Mouse (Mus musculus) left cerebral cortex, postnatal 36 days (tissue): ENCODE measurements around the gene Edn3. TPM values are rescaled to one million over a fixed set of nuclear protein-coding genes. Genes with fewer than 3 reads are reported as not detected.

Experiments
- DNase-seq, 2 experiments: peaks; one replicate each; pipeline ENCODE4 v3.0.0; 2021 to 2022; ENCODE audit warnings: low spot score in 2 of 2, mixed read lengths in 1 of 2
- intact Hi-C: fragments of 180-260 bp; cut with DNase I; formaldehyde crosslinking; loops from one replicate; pipeline ENCODE4 v1.15.1; 2025
- total RNA-seq, 2 experiments: library from RNA; stranded (reverse); gene quantifications; 2 replicates each; pipeline ENCODE4 v1.2.3; 2021

The Edn3 gene
- total RNA-seq = 1 to 10 TPM; 5.3 to 6.0 TPM

DNA sequence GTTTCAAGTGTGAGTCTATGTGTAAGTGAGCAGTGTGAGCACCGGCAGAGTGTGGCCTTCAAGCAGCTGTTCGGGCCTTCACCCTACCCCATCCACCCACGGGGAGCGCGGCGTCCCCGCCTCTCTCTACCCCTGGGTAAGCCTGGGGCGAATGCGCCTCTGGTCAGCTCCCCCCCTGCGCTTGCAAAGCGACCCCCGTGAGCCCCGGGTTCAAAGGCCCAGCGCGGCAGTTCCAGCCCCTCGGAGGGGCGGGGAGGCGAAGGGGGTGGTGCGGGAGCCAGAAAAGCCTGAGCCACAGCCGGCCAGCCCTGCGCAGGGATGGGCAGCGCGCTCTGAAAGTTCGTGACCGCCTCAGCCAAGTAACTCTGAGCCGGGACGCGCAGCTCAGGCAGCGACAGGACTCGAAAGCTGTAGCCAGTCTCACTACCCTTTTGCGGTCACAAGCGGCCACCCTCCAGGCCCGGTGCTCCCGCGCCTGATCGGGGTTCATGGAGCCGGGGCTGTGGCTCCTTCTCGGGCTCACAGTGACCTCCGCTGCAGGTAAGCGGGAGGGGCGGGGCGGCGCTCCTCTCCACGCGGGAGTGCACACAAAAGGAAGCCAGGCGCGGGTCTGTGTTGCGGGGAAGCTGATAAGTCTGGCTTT lies at the start of gene Edn3:
Gene Edn3, plus strand, starts transcription at position 141 of the 643 bp plus-strand sequence.
- intact Hi-C loops = no loop called here

DNA sequence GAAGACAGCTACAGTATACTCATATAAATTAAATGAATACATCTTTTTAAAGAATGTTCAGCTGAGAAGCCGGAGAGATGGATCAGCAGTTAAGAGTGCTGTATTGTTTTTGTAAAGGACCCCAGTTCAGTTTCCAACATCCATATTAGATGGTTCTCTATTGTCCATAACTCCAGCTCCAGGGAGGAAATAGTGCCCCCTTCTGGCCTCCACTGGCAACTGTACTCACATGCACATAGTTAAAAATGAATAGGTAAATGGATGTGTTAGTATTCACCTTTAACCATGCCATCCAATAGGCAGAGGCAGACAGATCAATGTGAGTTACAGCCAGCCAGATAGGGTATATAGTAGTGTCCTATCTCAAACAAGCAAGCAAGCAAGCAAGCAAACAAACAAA lies 48.4 kb upstream of the Edn3 start:
- intact Hi-C loops = no loop called here
- no peak for DNase-seq

More for the DNA sequence above, at the start of gene Edn3:
- DNase-seq = no peak

DNA sequence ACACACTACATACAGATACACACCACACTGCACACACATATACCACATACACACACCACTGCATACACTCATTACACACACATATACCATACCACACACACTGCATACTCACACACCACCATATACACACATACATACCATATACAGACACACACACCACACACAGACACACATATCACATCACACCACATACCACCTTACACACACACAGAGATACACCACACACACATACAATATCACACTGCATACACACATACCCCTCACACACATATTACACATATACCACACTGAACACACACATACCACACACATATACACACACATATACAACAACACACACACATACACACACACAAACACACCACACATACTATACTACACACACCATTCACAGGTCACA lies 44.5 kb upstream of the Edn3 start:
- DNase-seq = no peak
- intact Hi-C loops = no loop called here

DNA sequence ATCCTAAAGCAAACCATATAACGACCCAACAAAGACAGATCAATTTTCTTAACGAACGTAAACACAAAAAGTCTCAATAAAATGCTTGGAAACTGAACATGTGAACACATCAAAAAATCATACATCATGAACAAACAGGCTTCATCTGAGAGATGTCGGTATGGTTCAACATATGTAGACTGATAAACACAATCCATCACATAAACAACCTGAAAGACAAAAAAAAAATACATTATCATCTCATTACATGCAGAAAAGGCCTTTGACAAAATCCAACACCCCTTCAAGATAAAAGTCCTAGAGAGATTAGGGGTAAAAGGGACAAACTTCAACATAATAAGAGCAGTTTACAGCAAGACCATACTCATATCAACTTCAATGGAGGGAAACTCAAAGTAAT lies 42.6 kb upstream of the Edn3 start:
- intact Hi-C loops = no loop called here

DNA sequence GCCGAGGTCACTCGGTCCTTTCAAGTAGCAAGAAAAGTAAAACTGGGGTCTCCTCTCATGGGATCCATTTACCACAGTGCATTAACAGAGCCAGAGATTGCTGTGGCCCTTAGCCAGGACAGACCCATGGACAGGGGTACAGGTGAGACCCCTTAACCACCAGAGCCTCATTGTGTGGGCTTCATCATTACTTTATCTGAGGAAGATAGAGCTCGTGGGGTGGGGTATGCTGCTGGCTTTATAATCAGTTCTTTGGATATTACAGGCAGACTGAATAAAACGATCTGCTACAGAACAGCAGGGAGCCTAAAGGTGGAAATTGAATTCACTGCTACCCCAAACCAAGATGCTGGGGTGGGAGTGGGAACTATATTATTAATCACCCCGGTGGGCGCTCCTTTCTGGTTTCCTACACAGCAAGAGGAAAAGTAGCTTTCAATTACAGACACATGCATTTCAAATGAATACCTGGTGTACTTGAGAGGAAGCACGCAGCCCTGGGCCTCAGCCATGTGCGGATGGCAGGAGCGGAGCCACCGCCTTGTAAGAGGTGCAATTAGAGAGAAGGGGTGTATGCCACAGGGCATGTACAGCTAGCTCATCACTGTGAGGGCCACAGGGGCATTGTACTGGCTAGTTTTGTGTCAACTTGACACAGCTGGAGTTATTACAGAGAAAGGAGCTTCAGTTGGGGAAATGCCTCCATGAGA lies 33.1 kb upstream of the Edn3 start:
- intact Hi-C loops = no loop called here
- DNase-seq = no peak

More for the DNA sequence above, 42.6 kb upstream of the Edn3 start:
- DNase-seq = no peak

DNA sequence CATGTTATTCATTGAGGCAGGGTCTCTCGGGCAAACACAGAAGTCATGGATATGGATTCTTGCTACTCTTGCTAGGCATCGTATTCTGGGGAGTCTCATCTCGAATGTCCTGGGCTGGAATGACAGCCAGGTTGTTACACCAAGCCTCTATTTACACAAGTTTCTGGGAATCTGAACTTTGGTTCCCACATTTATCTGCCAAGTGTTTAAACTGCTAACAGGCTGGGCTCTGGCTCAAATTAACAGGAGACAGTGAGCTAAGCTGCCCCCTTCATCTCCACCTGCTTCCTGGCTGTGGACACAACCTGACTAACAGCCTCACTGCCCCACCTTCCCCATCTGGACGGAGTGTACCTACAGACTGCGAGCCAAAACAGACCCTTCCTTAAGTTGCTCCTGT lies 28.5 kb upstream of the Edn3 start:
- DNase-seq = no peak
- intact Hi-C loops = no loop called here

DNA sequence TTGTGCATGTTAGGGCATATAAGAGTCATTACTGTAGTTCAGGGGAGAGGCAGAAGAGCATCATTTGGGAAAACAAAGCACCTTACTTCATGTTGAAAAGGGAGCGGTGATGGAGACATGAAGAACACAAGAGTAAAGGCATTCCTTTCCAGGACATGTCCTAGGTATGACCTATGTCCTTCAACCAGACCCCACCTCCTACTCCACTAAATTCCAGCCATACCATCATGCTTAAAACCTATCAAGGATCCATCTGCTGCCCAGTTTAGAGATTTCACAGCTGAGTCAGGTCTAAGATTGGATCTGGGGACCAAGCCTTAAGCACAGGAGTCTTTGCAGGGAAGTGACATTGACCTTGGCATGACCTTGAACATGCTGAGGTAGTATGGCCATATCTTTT lies 25.1 kb upstream of the Edn3 start:
- DNase-seq = no peak
- intact Hi-C loops = no loop called here

DNA sequence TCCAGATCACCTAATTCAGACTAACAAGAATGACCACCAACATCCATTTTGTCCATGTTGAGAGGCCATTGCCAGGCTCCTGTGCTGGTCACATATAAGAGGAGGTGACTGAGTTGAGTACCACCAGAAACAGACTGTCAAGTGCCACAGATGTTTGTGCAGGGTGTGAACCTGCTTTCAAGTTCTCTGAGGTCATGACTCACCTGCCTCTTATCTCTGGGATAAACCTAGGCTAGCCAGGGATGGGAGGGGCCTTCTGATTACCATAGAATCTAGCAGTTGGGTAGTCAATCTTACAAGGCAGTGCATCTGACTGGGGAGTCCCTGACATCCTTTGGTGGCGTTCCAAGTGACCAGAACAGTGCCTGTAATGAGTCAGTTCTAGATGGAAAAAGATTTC lies 13.2 kb upstream of the Edn3 start:
- intact Hi-C loops = no loop called here
- DNase-seq = no peak

DNA sequence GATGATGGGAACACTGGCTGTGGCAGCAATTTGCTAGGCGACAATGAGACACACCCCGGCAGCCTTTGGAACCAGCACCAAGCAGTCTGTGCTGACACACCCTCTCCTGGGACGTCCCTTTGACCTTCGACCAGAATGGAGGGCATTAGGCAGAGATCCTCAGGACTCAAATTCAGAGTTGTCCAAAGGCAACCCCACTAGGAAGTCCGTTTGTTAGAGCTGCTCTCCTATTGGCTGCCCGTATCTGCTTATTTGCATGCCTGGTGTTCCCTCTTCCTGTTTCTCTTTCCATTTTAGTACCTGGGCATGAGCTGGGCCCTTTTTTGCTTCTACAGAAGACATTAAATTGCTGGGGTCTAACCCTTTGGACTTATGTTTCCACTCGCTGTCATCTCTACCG lies 12.0 kb upstream of the Edn3 start:
- no peak for DNase-seq
- intact Hi-C loops = no loop called here

DNA sequence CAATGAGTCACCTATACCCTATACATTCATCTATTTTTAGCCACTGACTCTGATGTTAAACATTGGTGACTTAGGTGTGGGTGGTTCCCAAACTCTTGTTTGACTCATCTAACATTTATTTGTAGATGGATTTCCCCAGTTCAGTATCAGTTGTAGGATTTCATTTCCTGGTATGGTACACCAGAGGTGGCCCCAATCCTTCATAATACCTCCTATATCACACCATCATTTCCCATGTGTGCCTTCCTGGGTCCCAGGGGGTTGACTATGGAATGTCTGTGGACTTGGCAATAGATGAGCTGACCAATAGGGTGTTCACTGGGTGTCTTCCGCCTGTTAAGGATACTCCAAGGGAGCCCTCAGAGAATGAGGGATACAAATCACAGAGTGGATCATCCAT lies 7.2 kb upstream of the Edn3 start:
- no peak for DNase-seq
- intact Hi-C loops = no loop called here

DNA sequence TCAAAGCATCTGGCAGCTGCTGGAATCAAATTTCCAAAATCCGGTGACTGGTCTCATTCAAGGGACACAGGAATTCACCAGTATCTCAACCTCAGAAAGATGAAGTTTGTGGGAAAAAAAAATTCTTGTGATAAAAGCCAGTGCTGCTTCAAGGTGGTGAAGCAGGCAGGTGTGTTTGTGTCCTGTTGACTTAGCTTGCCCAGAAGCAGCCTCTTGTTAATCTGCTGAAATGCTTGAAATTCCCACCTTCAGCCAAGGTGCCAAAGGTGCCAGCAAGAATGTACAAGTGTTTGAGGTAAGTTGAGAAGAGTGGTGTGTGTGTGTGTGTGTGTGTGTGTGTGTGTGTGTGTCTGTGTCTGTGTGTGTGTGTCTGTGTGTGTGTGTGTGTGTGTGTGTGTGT lies 6.2 kb upstream of the Edn3 start:
- DNase-seq = no peak
- intact Hi-C loops = no loop called here

DNA sequence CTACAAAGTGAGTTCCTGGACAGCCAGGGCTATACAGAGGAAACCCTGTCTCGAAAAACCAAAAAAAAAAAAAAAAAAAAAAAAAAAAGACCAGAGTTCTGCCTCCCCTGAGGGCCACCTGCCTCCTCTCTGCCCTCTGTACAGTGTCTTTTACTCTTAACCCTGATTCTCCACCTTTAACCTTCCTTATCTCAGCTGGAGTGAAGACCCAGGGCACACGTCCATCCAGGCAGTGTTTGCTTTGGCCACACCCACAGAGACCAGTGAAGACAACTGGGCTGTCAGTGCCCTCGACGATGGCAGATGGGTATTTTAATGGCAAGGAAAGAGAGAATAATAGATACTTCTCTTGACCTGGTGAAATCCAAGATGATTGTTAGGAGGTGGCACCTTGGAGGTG lies 1.2 kb upstream of the Edn3 start:
- DNase-seq = no peak
- intact Hi-C loops = no loop called here

DNA sequence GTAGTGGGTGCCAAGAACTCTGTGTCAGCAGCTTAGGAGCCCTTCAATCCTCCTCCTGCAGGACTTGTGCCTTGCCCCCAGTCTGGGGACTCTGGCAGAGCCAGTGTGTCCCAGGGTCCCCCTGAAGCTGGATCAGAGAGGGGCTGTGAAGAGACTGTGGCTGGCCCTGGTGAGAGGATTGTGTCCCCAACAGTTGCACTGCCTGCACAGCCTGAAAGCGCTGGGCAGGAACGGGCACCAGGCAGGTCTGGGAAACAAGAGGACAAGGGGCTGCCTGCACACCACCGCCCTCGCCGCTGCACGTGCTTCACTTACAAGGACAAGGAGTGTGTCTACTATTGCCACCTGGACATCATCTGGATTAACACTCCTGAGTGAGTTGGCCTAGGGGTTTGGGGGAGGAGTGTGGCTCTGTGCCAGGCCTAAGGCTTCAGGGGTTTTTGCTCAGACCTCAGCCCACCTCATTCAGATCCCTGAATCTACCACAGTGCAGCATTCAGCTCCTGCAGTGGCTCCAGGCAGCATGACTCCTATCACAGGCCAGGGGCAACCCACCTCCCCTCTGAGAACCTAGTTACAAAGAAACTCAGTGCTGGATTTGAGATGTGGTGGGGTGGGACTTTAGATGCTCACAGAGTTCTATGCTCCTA lies 1.2 kb downstream of the Edn3 start:
- intact Hi-C loops = no loop called here
- no peak for DNase-seq

DNA sequence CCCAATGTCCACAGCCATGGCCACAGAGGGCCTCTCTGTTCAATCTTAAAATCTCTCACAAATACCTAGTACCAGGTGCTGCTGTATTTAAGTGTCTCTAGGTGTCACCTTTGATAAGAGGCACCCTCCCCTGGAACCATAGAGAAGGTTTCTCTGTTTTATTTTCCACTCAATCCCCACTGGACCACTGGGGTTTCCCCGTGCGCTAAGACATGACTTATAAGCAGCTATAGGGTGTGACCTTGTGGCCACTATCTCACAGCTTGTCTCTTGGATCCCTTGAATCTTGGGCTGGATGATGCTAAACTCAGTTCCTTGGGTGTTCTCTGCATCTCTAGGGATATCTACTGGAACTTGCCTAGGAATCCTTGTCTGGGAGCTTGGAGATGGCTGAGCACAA lies 1.9 kb downstream of the Edn3 start:
- no peak for DNase-seq
- intact Hi-C loops = no loop called here

DNA sequence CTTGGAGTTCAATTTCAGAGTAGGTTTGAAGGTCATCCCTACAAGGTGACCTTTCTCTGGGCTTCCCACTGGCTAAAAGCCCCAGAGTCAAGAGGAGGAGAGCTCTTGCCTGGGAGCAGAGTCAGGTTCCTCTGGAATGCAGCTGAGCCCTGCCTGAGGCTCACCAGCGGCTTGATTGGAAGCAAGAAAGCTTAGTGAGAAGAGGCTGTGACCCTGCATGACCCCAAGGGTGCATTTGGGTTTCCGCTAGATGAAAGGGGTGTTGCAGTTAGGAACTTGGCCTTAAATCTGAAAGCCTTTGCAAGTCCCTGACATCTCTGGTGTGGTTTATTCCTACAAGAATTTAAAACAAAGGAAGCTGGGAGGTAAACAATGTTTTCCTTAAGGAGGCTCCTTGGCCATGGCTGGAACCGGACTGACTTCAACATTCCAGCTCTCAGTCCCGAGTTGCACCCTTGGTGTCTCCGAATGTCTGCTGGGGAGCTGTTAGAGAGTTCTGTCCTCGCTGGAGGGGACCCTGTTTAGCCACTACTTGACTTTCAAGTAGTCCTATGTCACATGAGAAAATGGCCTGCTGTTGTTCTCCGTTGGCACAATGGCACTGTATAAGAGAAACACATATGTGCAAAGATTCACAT lies 8.6 kb downstream of the Edn3 start:
- intact Hi-C loops = no loop called here
- no peak for DNase-seq

DNA sequence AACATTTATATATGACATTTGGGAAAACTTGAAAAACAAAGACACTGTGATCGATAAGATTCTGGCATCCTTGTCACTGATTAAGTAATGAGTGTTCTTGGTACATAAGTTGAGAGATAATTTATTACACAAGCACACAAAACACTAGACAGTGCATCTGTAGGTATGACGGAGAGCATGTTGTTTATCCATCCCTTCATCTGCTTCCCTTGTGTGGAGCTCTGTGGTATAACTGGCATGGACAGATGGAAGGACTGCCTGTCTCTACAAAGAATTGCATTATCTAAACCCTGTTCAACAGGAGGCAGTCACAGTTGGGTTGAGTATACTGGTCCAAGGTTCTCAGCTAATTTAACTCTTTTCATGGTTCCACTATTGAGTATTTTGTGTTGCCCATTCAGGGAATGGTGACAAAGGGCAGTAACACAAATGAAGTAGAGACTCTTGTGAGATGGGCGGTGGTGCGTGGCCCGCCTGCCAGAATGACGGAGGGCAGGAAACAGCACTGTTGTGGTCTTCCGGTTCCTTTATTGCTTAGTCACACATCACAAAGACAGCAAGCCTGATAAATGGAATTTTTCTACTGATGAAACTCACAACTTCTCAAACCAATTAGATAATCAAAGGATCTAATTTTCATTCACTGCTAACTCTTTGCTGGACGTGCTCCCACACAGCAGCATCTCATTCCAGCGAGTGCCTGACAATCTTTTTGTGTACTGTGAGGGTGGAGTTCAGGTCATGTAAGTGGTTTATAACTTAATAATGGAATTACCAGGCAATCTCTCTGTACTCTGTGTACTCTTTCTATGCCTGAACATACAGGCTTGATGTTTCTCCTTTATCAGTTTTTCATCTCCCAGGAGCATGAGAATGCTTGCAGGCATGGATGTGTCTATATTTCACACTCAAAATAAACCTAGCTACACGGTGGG lies 14.0 kb downstream of the Edn3 start:
- no peak for DNase-seq
- intact Hi-C loops = no loop called here

DNA sequence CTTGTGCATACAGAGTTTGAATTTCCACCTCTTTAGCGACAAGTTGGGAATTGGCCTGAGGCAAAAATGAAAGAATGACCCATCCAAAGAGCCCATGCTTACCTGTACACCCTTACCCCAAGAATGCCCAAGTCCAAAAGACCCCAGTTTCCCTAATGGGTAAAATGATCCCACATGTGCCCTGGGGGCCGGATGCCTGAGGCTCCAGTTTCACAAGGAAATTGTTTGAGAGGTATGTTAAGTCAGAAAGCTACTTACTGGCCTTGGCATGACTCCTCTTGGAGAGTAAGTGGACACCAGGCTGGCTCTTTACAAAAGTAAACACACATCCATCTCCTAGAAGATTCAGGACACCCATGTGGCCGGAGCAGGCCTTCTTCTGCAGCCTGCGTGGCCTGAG lies 21.6 kb downstream of the Edn3 start:
- no peak for DNase-seq
- intact Hi-C loops = no loop called here

DNA sequence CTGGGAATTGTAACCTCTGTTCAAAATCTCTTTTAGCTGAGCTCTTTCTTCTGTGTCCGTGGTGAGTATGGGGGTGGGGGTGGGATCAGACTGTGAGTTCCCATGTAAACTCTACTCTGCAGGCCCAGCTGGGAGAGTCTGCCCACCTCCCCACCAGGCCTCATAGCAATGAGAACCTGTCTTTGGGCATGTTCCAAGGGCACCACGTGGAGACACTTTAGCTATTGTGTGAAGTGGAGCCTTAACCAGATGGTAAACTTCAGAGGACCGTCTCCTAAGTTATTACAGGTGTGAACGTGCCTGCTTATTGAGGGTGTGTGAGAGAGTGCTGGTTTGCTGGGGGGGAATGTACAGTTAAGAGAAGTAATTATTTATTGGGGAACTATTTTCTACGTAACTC lies 22.5 kb downstream of the Edn3 start:
- DNase-seq = no peak
- intact Hi-C loops = no loop called here

DNA sequence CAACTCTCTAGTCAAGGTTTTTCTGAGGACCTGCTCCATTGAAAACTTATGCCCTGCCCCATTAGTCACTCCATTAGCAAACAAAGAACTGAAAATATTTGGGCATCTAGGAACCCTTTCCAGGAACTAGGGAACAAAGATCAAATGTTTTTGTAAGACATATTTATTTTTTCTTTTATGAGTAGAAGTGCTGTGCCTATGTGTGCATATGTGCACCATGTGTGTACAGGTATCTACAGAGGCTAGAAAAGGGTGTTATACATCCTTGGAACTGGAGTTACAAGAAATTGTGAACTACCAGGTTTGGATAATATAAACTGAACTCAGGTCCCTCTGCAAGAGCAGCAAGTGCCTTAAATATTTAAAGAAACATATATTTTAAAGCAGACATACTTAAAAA lies 28.4 kb downstream of the Edn3 start:
- intact Hi-C loops = no loop called here
- no peak for DNase-seq
